Mouse (Mus musculus) heart, adult 2 months (tissue): Measurements from ENCODE around the gene Robo2.

Source experiments
- CTCF ChIP-seq: fragments of 200-600 bp; IDR thresholded peaks from 2 replicates; pipeline ENCODE4 v1.8.1; 2022; ENCODE audit warnings: antibody characterized with exemption, mild to moderate bottlenecking, moderate library complexity
- EP300 ChIP-seq: fragments of 200-500 bp; IDR thresholded peaks from 2 replicates; pipeline ENCODE4 v1.6.1; 2011; ENCODE audit warnings: low read depth, low read length, control low read depth; ENCODE audit not compliant: insufficient read depth
- POLR2A ChIP-seq: fragments of 200-500 bp; IDR thresholded peaks from 2 replicates; pipeline ENCODE4 v1.6.1; 2011; ENCODE audit warnings: mild to moderate bottlenecking, low read depth, low read length, control low read depth; ENCODE audit not compliant: insufficient read depth

DNA sequence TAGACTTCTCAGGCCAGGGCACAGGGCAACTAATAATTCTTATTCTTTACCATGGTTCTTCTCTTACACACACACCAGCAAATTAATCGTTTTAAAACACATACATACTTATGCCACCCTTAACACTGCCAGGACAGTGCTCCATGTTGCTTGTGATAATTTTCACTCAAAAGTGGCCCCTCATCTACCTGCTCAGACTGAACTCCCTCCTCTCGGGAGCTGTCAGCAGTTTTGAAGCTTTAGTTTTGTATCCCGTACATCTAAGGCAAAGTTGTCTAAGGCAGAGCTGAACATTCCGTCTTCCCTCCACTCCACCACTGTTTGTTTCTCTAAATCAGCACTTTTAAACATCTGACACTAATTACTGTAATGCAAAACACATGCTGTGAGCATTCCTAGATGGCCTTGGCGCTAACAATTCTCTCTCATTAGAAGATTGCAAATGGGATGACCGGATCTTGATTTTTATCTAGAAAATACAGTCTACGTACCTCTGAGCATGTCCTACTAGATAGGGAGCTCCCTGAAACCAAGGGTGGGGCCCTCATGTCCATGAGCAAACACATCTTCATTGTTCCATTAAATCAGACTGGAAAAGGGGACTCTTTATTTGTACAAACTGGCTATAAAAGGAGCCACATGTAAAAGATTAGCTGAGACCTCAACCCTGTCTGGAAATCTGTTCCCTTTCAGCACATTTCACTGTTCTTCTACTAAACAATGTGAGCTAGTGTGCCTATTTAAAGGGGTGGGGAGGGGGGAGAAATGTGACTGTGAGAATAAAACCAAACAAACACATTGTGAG, 318.4 kb downstream of the Robo2 start:
- TF ChIP-seq EP300, result no peak
- no peak for TF ChIP-seq CTCF
- no peak for TF ChIP-seq POLR2A
